Mouse (Mus musculus): ENCODE measurements around the gene Prep.

DNA sequence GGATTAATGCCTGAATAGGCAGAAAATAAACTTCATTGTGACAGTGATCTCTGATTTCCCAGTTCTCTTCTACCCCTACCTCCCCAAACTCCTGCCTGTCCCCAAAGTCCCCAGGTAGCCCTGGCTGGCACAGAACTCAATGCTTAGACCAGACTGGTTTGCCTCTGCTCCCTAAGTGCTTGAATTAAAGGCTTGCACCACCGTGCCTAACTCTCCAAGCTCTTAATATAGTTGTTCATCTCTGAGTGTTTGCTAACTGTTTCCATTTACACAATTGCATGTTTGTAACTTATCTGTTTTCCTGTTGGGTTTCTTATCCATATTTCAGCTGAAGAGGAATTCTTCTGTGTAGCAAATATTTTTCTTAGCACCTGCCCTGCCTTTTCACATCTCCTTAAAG is 6.2 kb upstream of the Prep start:
- TF ChIP-seq CTCF (IDR thresholded peaks at IDR 0.05; ENCODE audit: extremely low read depth, insufficient read depth, insufficient read length, insufficient replicate concordance) (no peak), POLR2A (IDR thresholded peaks at IDR 0.05; ENCODE audit: low read depth, low read length) (no peak)

All from spleen, adult 2 months (tissue).